Mouse (Mus musculus): ENCODE data around the gene 4921536K21Rik. TPM values are rescaled to one million over a fixed set of nuclear protein-coding genes. Genes with fewer than 3 reads are reported as not detected.

4921536K21Rik gene
- polyA plus RNA-seq, 1 experiment from 2014 or later = not detected

DNA sequence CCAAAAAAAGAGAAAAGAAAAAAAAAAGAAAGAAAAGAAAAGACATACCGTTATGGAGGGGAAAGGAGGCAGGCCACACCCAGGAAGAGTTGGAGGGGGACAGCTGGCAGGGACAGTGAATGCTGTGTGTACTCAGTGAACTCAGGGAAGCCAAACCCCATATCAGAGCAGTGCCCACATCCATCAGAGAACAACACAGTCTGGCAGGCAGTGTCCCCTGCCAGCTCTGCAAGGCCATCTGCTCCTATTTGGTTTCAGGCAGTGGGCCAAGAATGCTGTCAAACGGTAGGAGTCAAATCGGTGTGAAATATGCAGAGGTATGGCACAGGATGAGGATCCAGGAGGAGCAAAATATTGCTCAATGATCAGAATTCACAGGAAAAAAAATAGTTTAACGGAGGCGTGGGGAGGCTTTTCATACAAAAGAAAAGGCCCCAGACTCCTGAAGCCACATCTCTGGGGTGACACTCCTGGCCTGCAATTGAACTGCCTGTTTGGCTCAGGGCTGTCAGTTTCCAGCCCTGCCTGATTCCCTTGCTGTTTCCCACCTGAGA, 41.3 kb downstream of the 4921536K21Rik start:
- no peak for DNase-seq

DNA sequence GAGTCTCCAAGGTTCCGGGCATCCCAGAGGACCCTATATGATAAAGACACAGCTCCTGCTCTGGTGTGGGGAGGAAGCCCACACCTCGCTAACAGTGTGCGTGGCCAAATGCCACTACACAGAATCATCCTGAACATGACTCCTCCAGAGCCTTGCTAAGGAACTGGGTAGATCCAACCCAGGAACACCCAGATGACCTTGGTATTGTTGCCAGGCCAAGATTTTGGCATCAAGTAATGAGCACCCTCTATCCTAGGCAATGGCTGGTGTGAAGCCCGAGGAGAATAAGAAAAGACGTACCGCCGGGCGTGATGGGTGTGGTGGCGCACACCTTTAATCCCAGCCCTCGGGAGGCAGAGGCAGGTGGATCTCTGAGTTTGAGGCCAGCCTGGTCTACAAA, 41.9 kb downstream of the 4921536K21Rik start:
- Histone ChIP-seq H3K27me3 (no peaks in the 10 kb centered on the region), H3K9me3 (replicated peaks) (no peaks in the 10 kb centered on the region), H3K4me2 (no peak overlapping the region), H3K4me1 (replicated peaks) (no peaks in the 10 kb centered on the region), H3K27ac (no peak overlapping the region), H3K4me3 (replicated peaks) (no peak overlapping the region), H3K9ac (no peak overlapping the region), H3K36me3 (no peaks in the 10 kb centered on the region)
- 72% methylated on average over 10 of the region's 10 CpGs for WGBS (ENCODE audit: insufficient replicate concordance)
- DNase-seq (no peak), ATAC-seq (ENCODE audit: low read depth) (no peak)

More for the DNA sequence above, 41.3 kb downstream of the 4921536K21Rik start:
- Histone ChIP-seq H3K27ac (no peak overlapping the region), H3K4me3 (replicated peaks) (no peak overlapping the region), H3K9ac (no peak overlapping the region), H3K27me3 (no peaks in the 10 kb centered on the region), H3K4me2 (no peak overlapping the region), H3K9me3 (replicated peaks) (no peaks in the 10 kb centered on the region), H3K4me1 (replicated peaks) (no peaks in the 10 kb centered on the region), H3K36me3 (no peaks in the 10 kb centered on the region)
- ATAC-seq (ENCODE audit: low read depth) = no peak
- 80% methylated on average over 5 of the region's 5 CpGs for WGBS (ENCODE audit: insufficient replicate concordance)

DNA sequence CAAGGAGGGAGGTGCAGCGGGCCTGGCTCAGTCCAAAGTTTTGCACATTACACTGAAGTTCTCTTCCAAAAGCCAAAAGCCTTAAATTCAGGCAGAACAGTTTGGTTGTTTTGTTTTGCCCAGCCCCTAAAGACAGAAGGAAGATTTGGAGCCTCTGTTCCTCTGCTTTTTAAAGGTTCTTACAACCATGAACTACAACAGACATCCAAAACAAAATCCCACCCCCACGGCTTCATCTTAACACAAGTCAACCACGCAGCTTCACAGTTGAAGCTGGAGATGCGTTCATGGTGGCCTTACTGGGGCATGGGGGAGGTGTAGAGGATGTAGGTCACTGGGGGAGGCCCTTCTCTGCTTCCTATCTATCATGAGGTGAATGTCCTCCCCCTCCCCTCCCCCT, 43.0 kb downstream of the 4921536K21Rik start:
- no peak for ATAC-seq (ENCODE audit: low read depth)
- H3K27me3 ChIP-seq = no peaks in the 10 kb centered on the region
- 60% methylated on average over 4 of the region's 4 CpGs for WGBS (ENCODE audit: insufficient replicate concordance)
- H3K4me3 ChIP-seq (replicated peaks) = no peak overlapping the region
- H3K9ac ChIP-seq = no peak overlapping the region
- H3K4me2 ChIP-seq = no peak overlapping the region
- no peak for DNase-seq
- no peaks in the 10 kb centered on the region for H3K36me3 ChIP-seq
- no peak overlapping the region for H3K27ac ChIP-seq
- no peaks in the 10 kb centered on the region for H3K4me1 ChIP-seq (replicated peaks)
- no peaks in the 10 kb centered on the region for H3K9me3 ChIP-seq (replicated peaks)

DNA sequence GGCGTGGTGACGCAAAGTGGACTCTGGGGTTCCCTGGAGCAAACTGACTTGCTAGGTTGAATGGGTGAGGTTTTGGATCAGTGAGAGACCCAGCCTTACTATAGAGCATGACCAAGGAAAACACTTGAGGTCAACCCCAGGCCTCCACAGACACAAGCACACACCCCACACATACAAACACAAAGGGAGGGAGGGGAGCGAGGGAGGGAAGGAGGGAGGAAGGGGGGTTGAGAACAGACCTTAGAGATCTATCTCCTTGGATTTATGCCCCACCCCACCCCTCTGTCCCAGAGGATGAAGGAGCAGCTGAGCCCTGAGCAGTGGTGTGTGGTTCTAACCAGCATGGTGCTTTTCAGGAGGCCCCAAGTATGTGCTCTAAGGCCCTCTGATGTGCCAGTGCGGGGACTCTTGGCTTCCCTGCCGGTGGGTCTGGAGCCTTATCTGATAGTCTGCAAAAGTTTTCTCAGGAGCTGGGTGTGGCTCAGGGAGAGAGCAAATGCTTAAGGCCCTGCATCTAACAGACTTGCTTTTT, 44.1 kb downstream of the 4921536K21Rik start:
- no peaks in the 10 kb centered on the region for H3K27me3 ChIP-seq
- no peaks in the 10 kb centered on the region for H3K36me3 ChIP-seq
- DNase-seq (no peak), ATAC-seq (ENCODE audit: low read depth) (no peak)
- H3K4me2 ChIP-seq = no peak overlapping the region
- no peaks in the 10 kb centered on the region for H3K4me1 ChIP-seq (replicated peaks)
- H3K9ac ChIP-seq = no peak overlapping the region
- H3K9me3 ChIP-seq (replicated peaks) = no peaks in the 10 kb centered on the region
- H3K4me3 ChIP-seq (replicated peaks) = no peak overlapping the region
- H3K27ac ChIP-seq = no peak overlapping the region
- WGBS (ENCODE audit: insufficient replicate concordance) = 42% methylated on average over 5 of the region's 5 CpGs

DNA sequence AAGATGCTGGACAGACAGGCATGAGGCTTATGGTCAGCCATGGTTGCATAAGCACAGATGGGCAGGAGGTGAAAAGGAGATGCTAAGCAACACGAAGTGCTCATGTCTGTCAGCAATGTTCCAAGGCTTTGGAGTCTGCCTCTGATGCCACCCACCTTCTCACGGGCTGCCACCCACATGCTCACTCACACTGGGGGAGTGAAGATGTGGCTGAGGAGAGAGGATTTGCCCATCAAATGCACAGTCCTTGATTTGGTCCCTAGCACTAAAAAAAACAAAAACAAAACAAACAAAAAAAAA, 44.6 kb downstream of the 4921536K21Rik start:
- H3K4me3 ChIP-seq (replicated peaks) = no peak overlapping the region
- ATAC-seq (ENCODE audit: low read depth) = no peak
- H3K4me2 ChIP-seq = no peak overlapping the region
- DNase-seq = no peak
- H3K9ac ChIP-seq = no peak overlapping the region
- no peaks in the 10 kb centered on the region for H3K27me3 ChIP-seq
- no peak overlapping the region for H3K27ac ChIP-seq
- no peaks in the 10 kb centered on the region for H3K4me1 ChIP-seq (replicated peaks)
- no peaks in the 10 kb centered on the region for H3K36me3 ChIP-seq
- 64% methylated on average over 2 of the region's 2 CpGs for WGBS (ENCODE audit: insufficient replicate concordance)
- no peaks in the 10 kb centered on the region for H3K9me3 ChIP-seq (replicated peaks)

DNA sequence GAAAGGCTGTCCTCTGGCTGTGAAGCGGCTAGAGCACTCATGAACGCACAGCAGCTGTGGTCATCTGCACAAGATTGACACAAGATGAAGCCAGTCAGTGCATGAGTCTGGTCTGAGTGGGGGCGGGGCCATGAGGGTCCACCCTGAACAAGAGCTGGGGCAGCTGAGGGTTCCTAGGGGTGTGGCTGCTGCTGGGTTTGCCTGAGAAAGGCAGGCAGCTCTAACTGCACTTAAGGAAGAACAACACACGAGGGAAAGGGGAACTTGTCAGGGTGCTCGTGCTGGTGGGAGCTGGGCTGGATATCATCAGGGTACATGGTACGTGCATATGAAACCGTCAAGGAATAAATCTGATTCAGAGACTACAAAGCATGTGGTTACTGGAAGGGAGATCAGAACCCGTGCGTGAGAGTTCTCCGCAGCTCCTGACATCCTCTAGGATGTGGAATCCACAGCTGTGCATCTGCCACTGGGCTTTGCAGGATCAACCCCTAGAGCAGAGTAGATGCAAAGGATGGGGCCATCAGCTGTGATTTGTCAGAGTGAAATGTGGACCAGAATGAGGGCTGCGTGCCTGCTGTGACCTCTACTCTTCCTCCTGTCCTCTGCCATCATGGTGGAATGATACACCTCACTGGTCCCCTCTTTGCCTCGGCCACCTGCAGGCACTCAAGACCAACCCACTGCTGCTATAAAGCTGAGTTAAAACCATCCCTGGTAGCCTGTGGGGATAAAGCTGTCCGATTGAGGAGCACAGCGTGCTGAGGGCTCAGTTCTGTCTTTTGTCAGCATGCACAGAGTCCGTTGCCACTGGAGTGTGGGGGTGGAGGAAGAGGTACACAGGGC, 45.2 kb downstream of the 4921536K21Rik start:
- 58% methylated on average over 15 of the region's 15 CpGs for WGBS (ENCODE audit: insufficient replicate concordance)
- no peak for ATAC-seq (ENCODE audit: low read depth)

DNA sequence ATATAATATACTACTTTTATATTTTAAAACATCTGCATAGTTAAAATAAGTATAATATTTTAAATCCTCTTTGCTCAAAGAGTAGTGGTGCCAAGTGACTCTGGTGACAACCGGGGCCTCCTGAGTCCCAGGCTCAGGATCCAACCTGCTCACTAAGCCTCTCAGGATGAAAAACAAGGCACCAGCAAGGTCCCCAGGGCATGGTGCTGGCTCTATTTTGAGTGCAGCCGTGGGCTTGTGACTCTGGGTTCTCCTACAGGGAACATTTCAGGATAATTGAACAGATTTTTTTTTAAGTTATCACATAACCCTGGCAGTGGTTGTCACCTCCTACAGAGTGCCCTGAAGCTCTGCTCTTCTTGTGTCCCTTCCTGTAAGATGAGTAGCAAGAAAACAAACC, 48.5 kb downstream of the 4921536K21Rik start:
- Histone ChIP-seq H3K27me3 (no peaks in the 10 kb centered on the region), H3K9ac (no peak overlapping the region), H3K36me3 (no peaks in the 10 kb centered on the region), H3K9me3 (replicated peaks) (no peaks in the 10 kb centered on the region), H3K4me3 (replicated peaks) (no peak overlapping the region), H3K4me1 (replicated peaks) (no peaks in the 10 kb centered on the region), H3K4me2 (no peak overlapping the region), H3K27ac (no peak overlapping the region)
- ATAC-seq (ENCODE audit: low read depth) = no peak
- WGBS (ENCODE audit: insufficient replicate concordance) = 60% methylated on average over 2 of the region's 2 CpGs
- DNase-seq = no peak

More for the DNA sequence above, 45.2 kb downstream of the 4921536K21Rik start:
- Histone ChIP-seq H3K9me3 (replicated peaks) (no peaks in the 10 kb centered on the region), H3K4me1 (replicated peaks) (no peaks in the 10 kb centered on the region), H3K4me3 (replicated peaks) (no peak overlapping the region), H3K9ac (no peak overlapping the region), H3K36me3 (no peaks in the 10 kb centered on the region), H3K27ac (no peak overlapping the region), H3K27me3 (no peaks in the 10 kb centered on the region), H3K4me2 (no peak overlapping the region)
- DNase-seq = no peak

DNA sequence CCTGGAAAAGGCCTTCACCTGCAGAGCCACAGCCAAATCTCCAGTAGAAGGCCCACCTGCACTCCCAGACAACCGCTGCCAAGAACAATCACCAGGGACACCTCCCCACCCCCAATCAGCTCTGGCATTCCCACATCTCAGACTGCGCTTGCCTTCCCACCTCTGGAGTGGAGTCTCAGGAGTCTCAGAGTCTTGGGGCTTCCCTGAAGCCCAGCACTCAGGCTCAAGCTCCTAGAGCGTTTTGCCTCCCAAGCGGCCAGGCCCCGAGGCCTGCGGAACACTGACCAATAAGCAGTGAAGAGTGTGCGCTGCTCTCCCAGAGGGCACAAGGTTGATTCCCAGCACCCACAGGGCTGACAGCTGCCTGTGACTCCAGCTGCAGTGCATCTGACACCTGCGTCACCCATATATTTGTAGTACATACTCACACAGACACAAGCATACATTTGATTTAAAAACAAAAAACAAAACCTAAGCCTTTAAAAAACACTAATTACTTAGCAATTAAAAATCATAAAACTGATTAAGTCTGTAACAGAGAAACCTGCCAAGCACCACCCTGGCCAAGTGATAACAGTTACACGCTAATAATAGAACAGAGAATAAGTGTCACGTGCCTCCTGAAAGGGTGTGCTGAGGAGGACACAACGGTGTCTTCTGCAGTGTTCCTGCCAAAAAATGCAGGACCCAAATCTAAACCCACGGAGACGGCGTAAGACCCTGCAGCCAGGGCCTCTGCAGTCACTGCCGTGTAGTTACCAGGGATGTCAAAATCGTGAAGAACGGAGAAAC, 50.8 kb downstream of the 4921536K21Rik start:
- Histone ChIP-seq H3K9me3 (replicated peaks) (no peaks in the 10 kb centered on the region), H3K4me1 (replicated peaks) (no peaks in the 10 kb centered on the region), H3K4me2 (no peak overlapping the region), H3K4me3 (replicated peaks) (no peak overlapping the region), H3K36me3 (no peaks in the 10 kb centered on the region), H3K27ac (no peak overlapping the region), H3K27me3 (no peaks in the 10 kb centered on the region), H3K9ac (no peak overlapping the region)
- WGBS (ENCODE audit: insufficient replicate concordance) = 68% methylated on average over 17 of the region's 17 CpGs
- no peak for ATAC-seq (ENCODE audit: low read depth)
- no peak for DNase-seq

Other genes with a start within 250 kb of the 4921536K21Rik start
- 6.9 and 8.6 TPM in 2 replicates for gene Morc2a, start 245.9 kb downstream of the 4921536K21Rik start, polyA plus RNA-seq (2015; fragmentation: Nextera tagmentation; extraction: Ambion mirVana)
- 0.18 and 0.27 TPM in 2 replicates for gene Osbp2, start 31.2 kb downstream of the 4921536K21Rik start, polyA plus RNA-seq (2015; fragmentation: Nextera tagmentation; extraction: Ambion mirVana)
- 0.43 and 0.48 TPM in 2 replicates for gene Dusp18, start 142 bp upstream of the 4921536K21Rik start, polyA plus RNA-seq (2015; fragmentation: Nextera tagmentation; extraction: Ambion mirVana)
- gene Slc35e4, start 19.6 kb upstream of the 4921536K21Rik start, polyA plus RNA-seq (2015; fragmentation: Nextera tagmentation; extraction: Ambion mirVana) = 0.45 and 0.68 TPM in 2 replicates
- gene Tcn2, start 37.1 kb upstream of the 4921536K21Rik start, polyA plus RNA-seq (2015; fragmentation: Nextera tagmentation; extraction: Ambion mirVana) = 14.8 and 15.9 TPM in 2 replicates
- gene Pes1, start 68.9 kb upstream of the 4921536K21Rik start, polyA plus RNA-seq (2015; fragmentation: Nextera tagmentation; extraction: Ambion mirVana) = 60.0 and 69.4 TPM in 2 replicates
- gene 4930556J24Rik, start 81.7 kb upstream of the 4921536K21Rik start, polyA plus RNA-seq (2015; fragmentation: Nextera tagmentation; extraction: Ambion mirVana) = 0.13 TPM in 1 of 2 replicates, not detected in the other
- gene Gal3st1, start 88.5 kb upstream of the 4921536K21Rik start, polyA plus RNA-seq (2015; fragmentation: Nextera tagmentation; extraction: Ambion mirVana) = 0.76 and 0.78 TPM in 2 replicates
- 0.96 and 1.2 TPM in 2 replicates for gene Sec14l4, start 136.4 kb upstream of the 4921536K21Rik start, polyA plus RNA-seq (2015; fragmentation: Nextera tagmentation; extraction: Ambion mirVana)
- not detected in 2 replicates for gene Sec14l3, start 169.7 kb upstream of the 4921536K21Rik start, polyA plus RNA-seq (2015; fragmentation: Nextera tagmentation; extraction: Ambion mirVana)
- gene Mtfp1, start 200.3 kb upstream of the 4921536K21Rik start, polyA plus RNA-seq (2015; fragmentation: Nextera tagmentation; extraction: Ambion mirVana) = 32.2 and 33.9 TPM in 2 replicates
- gene Sec14l2, start 228.3 kb upstream of the 4921536K21Rik start, polyA plus RNA-seq (2015; fragmentation: Nextera tagmentation; extraction: Ambion mirVana) = 5.8 and 7.0 TPM in 2 replicates
- gene Rnf215, start 240.1 kb upstream of the 4921536K21Rik start, polyA plus RNA-seq (2015; fragmentation: Nextera tagmentation; extraction: Ambion mirVana) = 5.6 and 6.1 TPM in 2 replicates